Mouse (Mus musculus): ENCODE measurements around the gene Foxr1.
"Not testable (repeated sequence)": the region's sequence is repeated elsewhere in the genome, so short reads cannot be mapped to it uniquely, and the experiment has no call there.

The Foxr1 gene

GRCm38 (mm10) chr9:44477339-44478228 lies 36.6 kb upstream of the Foxr1 start:
- no peak for DNase-seq (ENCODE audit: low read depth, low spot score)

DNA sequence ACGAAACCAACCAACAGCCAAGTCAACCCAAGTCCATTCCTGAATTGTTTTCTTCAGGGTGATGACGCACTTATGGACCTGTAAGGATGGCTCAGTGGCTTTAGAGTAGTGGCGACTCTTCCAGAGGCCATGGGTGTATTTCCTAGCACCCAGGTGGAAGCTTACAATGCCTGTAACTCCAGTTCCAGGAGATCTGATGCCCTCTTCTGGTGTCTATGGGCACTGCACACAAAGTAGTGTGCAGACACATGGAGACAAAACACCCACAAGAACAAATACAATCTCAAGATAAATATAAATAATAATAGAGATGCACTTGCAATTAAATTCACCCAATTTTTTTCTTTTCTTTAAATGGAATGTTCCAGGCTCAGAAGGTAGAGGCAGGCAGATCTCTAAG lies 35.0 kb upstream of the Foxr1 start:
- no peak for DNase-seq (ENCODE audit: low read depth, low spot score)

- DNase-seq (ENCODE audit: low read depth, low spot score), result no peak
Observed at GRCm38 (mm10) chr9:44474327-44474726, 33.4 kb upstream of the Foxr1 start.

DNA sequence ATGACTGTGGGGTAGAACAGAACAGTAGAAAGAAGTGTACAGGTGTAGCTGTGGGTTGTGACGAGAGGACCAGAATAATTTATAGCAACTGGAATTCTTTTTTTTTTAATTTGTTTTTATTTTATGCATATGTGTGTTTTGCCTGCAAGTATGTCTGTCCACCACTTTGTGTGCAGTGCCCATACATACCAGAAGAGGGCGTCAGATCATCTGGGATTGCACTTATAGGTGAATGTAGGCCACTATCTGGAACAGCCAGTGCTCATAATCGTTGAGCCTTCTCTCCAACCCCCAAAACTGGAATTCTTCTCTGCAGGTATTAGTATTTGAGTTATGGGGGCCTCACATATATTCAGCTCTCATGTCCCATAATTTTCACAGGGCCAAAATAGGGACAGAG lies 32.2 kb upstream of the Foxr1 start:
- no peak for DNase-seq (ENCODE audit: low read depth, low spot score)

DNA sequence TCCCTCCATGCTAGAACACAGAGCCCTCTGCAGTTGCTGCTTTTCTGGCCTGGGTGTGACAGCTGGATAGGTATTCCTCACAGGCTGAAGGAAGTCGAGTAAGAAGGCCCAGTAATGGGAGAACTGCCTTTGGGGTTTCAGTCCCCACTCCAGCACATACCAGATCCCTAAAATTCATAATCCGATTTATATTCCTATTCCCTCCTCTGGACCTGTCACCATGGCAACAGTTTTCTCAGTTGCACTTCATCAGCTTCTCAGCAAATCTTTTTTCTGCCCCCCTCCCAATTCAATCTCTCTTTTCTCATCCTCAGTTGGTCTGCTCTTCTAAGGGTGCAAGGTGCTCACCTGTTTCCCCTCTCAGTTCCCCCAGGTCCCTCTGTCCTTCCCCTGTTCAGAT lies 27.9 kb upstream of the Foxr1 start:
- DNase-seq (ENCODE audit: low read depth, low spot score), result no peak

- no peak for DNase-seq (ENCODE audit: low read depth, low spot score)
Observed at GRCm38 (mm10) chr9:44468224-44468623, 27.3 kb upstream of the Foxr1 start.

DNA sequence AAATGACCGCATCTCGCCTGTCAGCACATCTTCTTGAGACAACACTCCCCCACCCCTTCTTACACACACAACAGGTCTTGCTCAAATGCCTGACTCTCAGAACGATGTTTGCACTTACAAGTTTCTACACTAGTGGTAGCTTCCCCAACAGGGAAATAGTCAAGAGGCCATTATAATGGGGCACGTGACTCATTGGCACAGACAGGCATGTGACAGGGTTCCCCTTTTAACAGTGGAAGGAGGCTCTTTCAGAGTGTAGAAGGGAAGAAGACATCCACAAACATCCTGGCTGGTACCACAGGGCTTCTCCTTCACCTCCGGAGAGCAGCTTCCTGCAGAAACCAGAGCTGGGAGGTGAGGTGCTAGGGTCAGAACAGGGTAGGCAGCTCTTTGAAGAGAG lies 21.0 kb upstream of the Foxr1 start:
- no peak for DNase-seq (ENCODE audit: low read depth, low spot score)

DNA sequence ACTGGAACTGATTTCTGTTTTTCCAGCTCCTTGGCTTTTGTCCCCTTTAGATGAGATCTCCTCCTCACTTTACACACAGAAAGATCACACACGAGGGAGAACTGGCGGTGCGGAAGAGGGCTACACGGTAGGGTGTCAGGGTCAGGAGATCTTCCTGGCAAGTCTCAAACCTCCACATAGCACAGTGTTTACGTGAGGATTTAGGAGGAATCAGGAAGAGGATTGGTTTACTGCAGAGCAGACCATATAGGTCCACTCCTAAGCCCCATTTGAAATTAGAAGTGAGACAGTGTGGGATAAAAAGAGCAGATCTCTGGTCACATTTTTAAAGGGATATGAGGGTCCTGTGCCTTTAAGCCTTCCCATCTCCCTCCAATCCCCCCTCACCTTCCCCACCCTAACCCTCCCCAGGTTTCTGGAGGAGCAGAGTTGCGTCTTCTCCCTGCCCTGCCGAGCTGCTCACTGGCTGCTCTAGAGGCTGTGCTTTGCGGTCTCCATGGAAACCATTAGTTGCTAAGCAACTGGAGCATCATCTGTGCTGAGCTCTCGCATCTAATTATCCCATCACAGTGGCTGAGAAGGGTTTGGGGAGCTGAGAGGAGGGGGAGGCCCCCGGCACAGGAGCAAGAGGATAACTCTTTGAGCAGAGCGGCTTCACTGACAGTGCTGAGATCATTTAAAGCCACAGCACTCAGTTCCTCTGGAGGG lies 16.3 kb upstream of the Foxr1 start:
- DNase-seq (ENCODE audit: low read depth, low spot score), result peak; percentile 98

DNA sequence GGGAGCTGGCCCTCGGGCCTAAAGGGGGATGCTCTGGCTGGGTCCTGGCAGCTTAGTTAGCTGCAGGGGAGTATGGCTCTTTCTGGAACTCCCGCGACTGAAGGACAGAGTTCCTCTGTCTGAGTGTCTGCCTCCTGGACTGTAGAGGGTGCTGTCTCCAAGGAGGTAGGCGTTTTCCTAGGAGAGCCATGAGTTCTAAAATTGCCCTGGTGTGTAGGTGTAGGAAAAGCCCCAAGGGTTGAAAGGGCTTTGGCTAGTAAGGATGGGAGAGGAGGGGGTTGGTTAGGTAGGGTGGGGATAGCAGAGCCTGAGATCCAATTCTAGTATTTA lies 13.9 kb upstream of the Foxr1 start, which contains the start of gene Upk2:
TSS of gene Upk2 (minus strand) at position 86 of the 330 bp plus-strand sequence.
- no peak for DNase-seq (ENCODE audit: low read depth, low spot score)

GRCm38 (mm10) chr9:44454132-44454890 lies 13.4 kb upstream of the Foxr1 start:
- DNase-seq (ENCODE audit: low read depth, low spot score), result peak; percentile 51

GRCm38 (mm10) chr9:44450387-44450786 lies 9.5 kb upstream of the Foxr1 start:
- no peak for DNase-seq (ENCODE audit: low read depth, low spot score)

- not testable (repeated sequence) for DNase-seq (ENCODE audit: low read depth, low spot score)
Observed at GRCm38 (mm10) chr9:44444402-44445025, 3.6 kb upstream of the Foxr1 start.

GRCm38 (mm10) chr9:44435747-44436146 lies 5.2 kb downstream of the Foxr1 start:
- DNase-seq (ENCODE audit: low read depth, low spot score), result no peak

DNA sequence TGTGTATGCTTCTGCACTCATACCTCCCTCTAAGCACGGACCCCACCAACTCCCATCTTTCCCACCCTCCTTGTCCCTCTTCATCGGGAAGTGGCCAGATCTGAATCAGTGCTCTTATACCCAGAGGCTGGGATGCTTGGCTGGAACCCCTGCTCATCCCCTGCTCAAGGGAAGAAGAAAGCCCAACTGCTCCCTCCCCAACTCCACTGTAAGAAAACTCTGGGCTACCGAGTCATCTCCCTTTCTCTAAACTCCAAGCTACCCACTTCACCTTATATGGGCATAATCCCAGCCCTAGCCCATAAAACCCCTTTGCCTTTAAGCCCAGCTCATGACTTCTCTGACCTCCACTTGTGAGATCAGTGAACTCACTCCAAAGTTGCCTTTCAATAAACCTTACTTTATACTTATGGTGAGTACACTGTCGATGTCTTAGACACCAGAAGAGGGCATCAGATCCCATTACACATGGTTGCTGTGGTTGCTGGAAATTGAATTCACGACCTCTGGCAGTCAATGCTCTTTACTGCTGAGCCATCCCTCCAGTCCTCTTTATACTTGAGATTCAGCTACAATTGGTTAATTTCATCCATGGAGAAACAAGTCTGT lies 8.3 kb downstream of the Foxr1 start:
- no peak for DNase-seq (ENCODE audit: low read depth, low spot score)

- DNase-seq (ENCODE audit: low read depth, low spot score), result no peak
Observed at GRCm38 (mm10) chr9:44423576-44423975, 17.4 kb downstream of the Foxr1 start.

GRCm38 (mm10) chr9:44420280-44420898 lies 20.5 kb downstream of the Foxr1 start:
- DNase-seq (ENCODE audit: low read depth, low spot score), result no peak

DNA sequence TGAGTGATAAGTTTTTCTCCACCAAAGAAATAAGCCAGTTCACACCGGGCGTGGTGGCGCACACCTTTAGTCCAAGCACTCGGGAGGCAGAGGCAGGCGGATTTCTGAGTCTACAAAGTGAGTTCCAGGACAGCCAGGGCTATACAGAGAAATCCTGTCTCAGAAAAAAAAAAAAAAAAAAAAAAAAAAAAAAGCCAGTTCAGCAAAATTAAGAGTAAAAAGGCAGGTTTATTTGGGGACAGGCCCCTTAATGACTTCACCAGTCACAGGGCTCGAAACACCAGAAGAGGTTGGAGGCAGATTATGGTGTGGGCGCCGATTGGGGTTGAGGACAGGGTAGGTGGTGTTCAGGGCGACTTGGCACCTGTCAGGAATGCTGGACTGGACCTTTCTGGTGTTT lies 21.2 kb downstream of the Foxr1 start:
- not testable (repeated sequence) for DNase-seq (ENCODE audit: low read depth, low spot score)

DNA sequence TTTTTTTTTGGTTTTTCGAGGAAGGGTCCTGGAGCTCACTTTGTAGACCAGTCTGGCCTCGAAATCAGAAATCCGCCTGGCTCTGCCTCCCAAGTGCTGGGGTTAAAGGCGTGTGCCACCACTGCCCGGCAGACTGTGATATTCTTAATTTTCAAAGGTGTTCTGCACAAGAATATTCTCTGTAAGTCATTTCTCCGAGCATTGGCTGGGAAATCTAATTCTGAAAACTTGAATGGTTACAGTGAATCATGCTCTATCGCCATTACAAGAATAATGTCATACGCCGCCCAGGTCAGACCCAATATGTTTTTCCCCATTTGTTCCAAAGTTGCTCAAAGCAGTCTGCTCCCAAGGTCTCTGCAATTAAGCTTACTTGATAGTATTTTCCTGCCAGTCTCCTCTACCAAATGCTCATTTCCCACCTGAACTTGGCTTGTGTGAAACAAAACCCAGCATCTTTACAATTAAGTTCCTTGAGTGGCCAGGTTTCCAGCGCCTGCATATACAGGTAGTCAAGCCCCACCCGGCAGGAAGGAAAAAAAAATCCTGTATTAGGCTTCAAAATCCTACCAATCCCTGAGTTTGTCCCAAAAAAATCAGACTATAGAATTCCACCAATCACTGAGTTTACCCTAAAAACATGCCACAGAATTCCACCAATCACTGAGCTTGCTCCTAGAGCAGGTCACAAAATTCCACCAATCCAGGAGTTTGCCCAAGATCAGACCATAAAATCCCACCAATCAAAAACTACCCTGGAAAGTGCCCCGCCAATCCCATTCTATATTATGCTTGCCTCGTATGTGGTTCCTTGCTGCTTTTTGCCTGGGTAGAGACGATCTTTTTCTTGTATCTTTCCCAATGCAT lies 22.2 kb downstream of the Foxr1 start, which contains the start of gene Ccdc84:
TSS of gene Ccdc84 (minus strand) at position 51 of the 867 bp plus-strand sequence.
- DNase-seq (ENCODE audit: low read depth, low spot score), result no peak

- peak; percentile 74 for DNase-seq (ENCODE audit: low read depth, low spot score)
Observed at GRCm38 (mm10) chr9:44417892-44418363, 23.0 kb downstream of the Foxr1 start.

All from brain, embryonic 18.5 days (tissue).